In genomic region chr13:102504157-102504947, GRCm38 (mm10) we compare ENCODE assay signal across 10 mouse cellular contexts.
A peak's percentile ranks its signal among the peaks of the same experiment; 100 is the strongest.
DNase-seq lines count a peak whose midpoint lies in the region; ATAC-seq and TF ChIP-seq lines count a peak whose summit lies in the region.
"Had no signal": no experiment of that assay in that cellular context is flagged by ENCODE, and none has a peak within 500 bp of the region (broad histone marks: within the 10 kb centered on the region; RNA-seq: fewer than 3 reads in every experiment).

No protein-coding gene starts in this region.

- H3K4me3 ChIP-seq in forebrain, embryonic 11.5 days (ENCODE audit: low read depth, low read length): no peak overlapping the region
- no peak overlapping the region for H3K4me3 ChIP-seq in hindbrain, postnatal 0 days (ENCODE audit: low read length)

- H3K4me2 ChIP-seq in forebrain, embryonic 11.5 days (ENCODE audit: low read depth, low read length, severe bottlenecking): no peak overlapping the region
- H3K4me2 ChIP-seq in hindbrain, postnatal 0 days (ENCODE audit: low read depth, low read length): no peak overlapping the region

- ATAC-seq in forebrain, embryonic 11.5 days (replicated peaks; ENCODE audit: low FRiP score): peak; percentile 88
- ATAC-seq in hindbrain, postnatal 0 days: peak; percentile 83

- no peaks in the 10 kb centered on the region for H3K36me3 ChIP-seq in forebrain, embryonic 11.5 days (ENCODE audit: control insufficient read depth, insufficient read depth, low read length)
- no peaks in the 10 kb centered on the region for H3K36me3 ChIP-seq in hindbrain, postnatal 0 days (ENCODE audit: insufficient read depth, low read length)

- no peaks in the 10 kb centered on the region for H3K9me3 ChIP-seq in forebrain, embryonic 11.5 days (ENCODE audit: control insufficient read depth, low read length)
- H3K9me3 ChIP-seq in hindbrain, postnatal 0 days (ENCODE audit: low read length): no peaks in the 10 kb centered on the region

- DNase-seq in embryo, embryonic 10 days (ENCODE audit: low spot score): peak; percentile 39
- no peak for DNase-seq in embryo, embryonic 9.5 days (ENCODE audit: extremely low spot score)
- peak; percentile 56 for DNase-seq in forebrain, embryonic 11.5 days (ENCODE audit: low spot score)
- DNase-seq in hindbrain, postnatal 0 days (ENCODE audit: low spot score): peak; percentile 55
- DNase-seq in retina, embryonic 14.5 days (ENCODE audit: low spot score): peak; percentile 68
- no peak for DNase-seq in layer of hippocampus, adult 9-10 months (ENCODE audit: low spot score)
- no peak for DNase-seq in heart, adult 18-20 months
- no peak for DNase-seq in left cerebral cortex, adult 11 months (ENCODE audit: low spot score)
- DNase-seq: cerebellum, postnatal 14 days had no signal

- H3K4me1 ChIP-seq in forebrain, embryonic 11.5 days (replicated peaks; ENCODE audit: control insufficient read depth, insufficient read depth, low read length): no peaks in the 10 kb centered on the region
- H3K4me1 ChIP-seq in hindbrain, postnatal 0 days (ENCODE audit: insufficient read depth, low read length): 0 out of 2 replicates have a peak, but pooled peaks cover 5% of the 10 kb centered on the region

- H3K27me3 ChIP-seq in forebrain, embryonic 11.5 days (ENCODE audit: control insufficient read depth, insufficient read depth, low read length): no peaks in the 10 kb centered on the region
- no peaks in the 10 kb centered on the region for H3K27me3 ChIP-seq in hindbrain, postnatal 0 days (ENCODE audit: insufficient read depth, low read length)

- no peak for TF ChIP-seq CTCF in hindbrain, postnatal 0 days (IDR thresholded peaks at IDR 0.05; ENCODE audit: low read depth)

- 24% methylated on average over 10 of the region's 10 CpGs for WGBS in forebrain, embryonic 11.5 days
- 32% methylated on average over 10 of the region's 10 CpGs for WGBS in hindbrain, postnatal 0 days

- H3K27ac ChIP-seq in forebrain, embryonic 11.5 days (ENCODE audit: low read depth, low read length): no peak overlapping the region
- H3K27ac ChIP-seq in hindbrain, postnatal 0 days: no peak overlapping the region
- H3K27ac ChIP-seq: liver, embryonic 14.5 days had no signal

- no peak overlapping the region for H3K9ac ChIP-seq in forebrain, embryonic 11.5 days (ENCODE audit: low read length)
- H3K9ac ChIP-seq in hindbrain, postnatal 0 days (replicated peaks; ENCODE audit: low read length): no peak overlapping the region
- H3K9ac ChIP-seq: liver, embryonic 14.5 days had no signal

Comparison
In these comparisons a context has a peak if more than half of its experiments do, and no peak if none do; other contexts are left out.
1. DNase-seq: peak in embryo, embryonic 10 days (single experiment), forebrain, embryonic 11.5 days (single experiment), hindbrain, postnatal 0 days (single experiment) and retina, embryonic 14.5 days (single experiment); none in embryo, embryonic 9.5 days (single experiment), layer of hippocampus, adult 9-10 months (single experiment), heart, adult 18-20 months (0 of 2) and left cerebral cortex, adult 11 months (single experiment).